Mouse (Mus musculus): ENCODE measurements around the gene Cyp27b1.
"Not testable (repeated sequence)": the region's sequence is repeated elsewhere in the genome, so short reads cannot be mapped to it uniquely, and the experiment has no call there.

Gene Cyp27b1

GRCm38 (mm10) chr10:127071203-127071602, 23.2 kb downstream of the Cyp27b1 start:
- no peak for DNase-seq

DNA sequence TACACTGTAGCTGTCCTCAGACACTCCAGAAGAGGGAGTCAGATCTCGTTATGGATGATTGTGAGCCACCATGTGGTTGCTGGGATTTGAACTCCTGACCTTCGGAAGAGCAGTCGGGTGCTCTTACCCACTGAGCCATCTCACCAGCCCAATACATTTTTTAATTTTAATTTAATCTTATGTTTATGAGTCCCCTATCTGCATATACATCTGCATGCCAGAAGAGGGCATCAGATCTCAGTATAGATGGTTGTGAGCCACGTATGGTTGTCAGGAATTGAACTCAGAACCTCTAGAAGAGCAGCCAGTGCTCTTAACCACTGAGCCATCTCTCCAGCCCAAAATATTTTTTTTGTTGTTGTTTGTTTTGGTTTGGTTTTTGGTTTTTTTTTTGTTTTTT, 24.2 kb downstream of the Cyp27b1 start:
- not testable (repeated sequence) for DNase-seq

DNA sequence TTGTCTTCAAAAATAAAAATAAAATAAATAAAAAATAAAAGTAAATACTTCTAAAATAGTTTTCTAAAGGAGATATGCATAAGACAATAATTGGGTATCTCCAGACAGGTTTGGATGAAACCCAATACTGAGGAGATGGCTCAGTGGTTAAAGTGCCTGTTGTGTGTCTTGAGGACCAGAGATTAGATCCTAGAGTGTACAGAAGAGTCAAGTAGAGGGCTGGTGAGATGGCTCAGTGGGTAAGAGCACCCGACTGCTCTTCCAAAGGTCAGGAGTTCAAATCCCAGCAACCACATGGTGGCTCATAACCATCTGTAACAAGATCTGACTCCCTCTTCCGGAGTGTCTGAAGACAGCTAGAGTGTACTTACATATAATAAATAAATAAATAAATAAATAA, 24.9 kb downstream of the Cyp27b1 start:
- not testable (repeated sequence) for DNase-seq

GRCm38 (mm10) chr10:127073981-127074380, 25.9 kb downstream of the Cyp27b1 start:
- no peak for DNase-seq

- no peak for DNase-seq
Observed at GRCm38 (mm10) chr10:127075080-127075479, 27.0 kb downstream of the Cyp27b1 start, which contains the start of gene Agap2. Gene Agap2, plus strand, starts transcription at chr10:127075284.

GRCm38 (mm10) chr10:127075651-127076050, 27.6 kb downstream of the Cyp27b1 start:
- DNase-seq, result no peak

- DNase-seq, result no peak
Observed at GRCm38 (mm10) chr10:127076082-127076481, 28.0 kb downstream of the Cyp27b1 start.

GRCm38 (mm10) chr10:127077515-127077914, 29.5 kb downstream of the Cyp27b1 start:
- no peak for DNase-seq

DNA sequence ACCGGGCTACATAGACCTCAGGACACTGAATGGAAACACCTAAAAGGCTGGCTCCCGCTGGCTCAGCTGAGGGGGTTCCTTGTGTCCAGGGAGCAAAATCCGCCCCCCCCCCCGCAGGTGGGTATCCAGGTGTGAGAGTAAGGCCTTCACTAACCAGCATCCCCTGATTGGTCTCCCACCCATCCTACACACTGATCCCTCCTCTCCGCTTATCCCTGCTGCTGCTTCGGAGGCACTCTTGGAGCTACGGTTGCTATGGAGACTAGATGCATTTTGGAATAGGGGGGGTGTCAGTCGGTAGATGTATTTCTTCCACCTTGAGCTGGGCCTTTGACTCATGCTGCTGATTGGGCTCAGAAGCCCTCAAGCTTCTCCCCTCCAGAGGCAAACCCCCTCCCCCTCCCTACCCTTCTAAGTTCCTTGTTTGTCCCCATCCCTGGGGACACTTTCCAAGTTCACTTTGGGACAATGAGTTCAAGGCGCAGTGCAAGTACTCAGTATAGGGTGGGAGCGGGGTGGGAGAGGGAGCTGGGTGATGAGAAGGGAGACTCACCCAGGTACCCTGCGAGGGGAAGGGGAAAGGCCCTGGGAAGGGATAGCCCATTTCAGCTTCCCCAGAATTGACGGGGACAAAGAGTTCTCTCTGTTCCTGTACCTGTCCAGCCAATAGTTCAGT, 30.1 kb downstream of the Cyp27b1 start:
- DNase-seq, result no peak

- DNase-seq, result peak; percentile 83
Observed at GRCm38 (mm10) chr10:127078677-127079575, 30.9 kb downstream of the Cyp27b1 start.

DNA sequence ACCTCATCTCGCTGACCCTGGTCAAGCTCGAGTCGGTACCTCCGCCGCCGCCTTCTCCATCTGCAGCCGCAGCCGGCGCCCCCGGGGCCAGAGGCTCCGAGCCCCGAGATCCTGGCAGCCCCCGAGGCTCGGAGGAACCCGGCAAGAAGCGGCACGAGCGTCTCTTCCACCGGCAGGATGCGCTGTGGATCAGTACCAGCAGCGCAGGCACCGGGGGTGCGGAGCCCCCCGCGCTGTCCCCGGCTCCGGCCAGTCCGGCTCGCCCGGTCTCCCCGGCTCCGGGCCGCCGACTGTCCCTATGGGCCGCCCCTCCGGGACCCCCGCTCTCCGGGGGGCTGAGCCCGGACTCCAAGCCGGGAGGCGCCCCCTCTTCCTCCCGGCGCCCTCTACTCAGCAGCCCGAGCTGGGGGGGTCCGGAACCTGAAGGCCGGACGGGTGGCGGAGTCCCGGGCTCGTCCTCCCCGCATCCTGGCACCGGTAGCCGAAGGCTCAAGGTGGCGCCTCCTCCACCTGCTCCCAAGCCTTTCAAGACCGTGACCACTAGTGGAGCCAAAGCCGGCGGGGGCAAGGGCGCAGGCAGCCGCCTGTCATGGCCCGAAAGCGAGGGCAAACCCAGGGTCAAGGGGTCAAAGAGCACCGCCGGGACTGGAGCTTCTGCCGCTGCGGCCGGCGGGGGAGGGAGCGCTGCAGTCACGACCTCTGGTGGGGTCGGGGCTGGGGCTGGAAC, 31.8 kb downstream of the Cyp27b1 start:
- peak; percentile 77 for DNase-seq

GRCm38 (mm10) chr10:127080901-127081780, 33.1 kb downstream of the Cyp27b1 start:
- DNase-seq, result peak; percentile 77

- no peak for DNase-seq
Observed at GRCm38 (mm10) chr10:127081996-127082620, 34.1 kb downstream of the Cyp27b1 start.

- DNase-seq, result peak; percentile 46
Observed at GRCm38 (mm10) chr10:127083292-127083914, 35.4 kb downstream of the Cyp27b1 start.

DNA sequence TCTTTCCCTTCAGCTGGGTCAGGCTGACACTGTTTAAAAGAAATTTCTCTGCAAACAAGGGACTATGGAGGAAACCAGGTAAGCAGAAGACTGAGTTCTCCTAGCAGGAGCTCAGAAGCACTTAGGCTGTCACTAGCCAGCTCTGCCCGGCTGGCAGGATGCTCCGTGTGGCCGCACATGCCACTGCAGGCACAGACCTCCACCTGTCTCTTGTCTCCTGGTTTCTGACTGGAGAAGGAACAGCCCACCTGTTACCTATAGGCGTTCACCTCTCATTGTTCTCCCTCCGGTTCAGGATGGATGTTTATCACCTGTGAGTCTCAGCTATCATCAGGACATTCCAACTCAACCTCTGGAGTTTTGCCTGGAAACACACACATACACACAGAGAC, 35.9 kb downstream of the Cyp27b1 start:
- peak; percentile 59 for DNase-seq

GRCm38 (mm10) chr10:127085052-127085451, 37.0 kb downstream of the Cyp27b1 start:
- no peak for DNase-seq

GRCm38 (mm10) chr10:127085633-127086032, 37.6 kb downstream of the Cyp27b1 start:
- DNase-seq, result peak; percentile 24

- no peak for DNase-seq
Observed at GRCm38 (mm10) chr10:127090560-127091411, 42.7 kb downstream of the Cyp27b1 start.

GRCm38 (mm10) chr10:127091507-127092396, 43.7 kb downstream of the Cyp27b1 start:
- peak; percentile 40 for DNase-seq

All from cerebellum, adult 9-10 months (tissue).